Mouse (Mus musculus) liver, embryonic 14.5 days (tissue): Measurements from ENCODE around the gene Psmc3. TPM values are rescaled to one million over a fixed set of nuclear protein-coding genes. Genes with fewer than 3 reads are reported as not detected.
A peak's percentile ranks its signal among the peaks of the same experiment; 100 is the strongest.
"Not testable (repeated sequence)": the region's sequence is repeated elsewhere in the genome, so short reads cannot be mapped to it uniquely, and the experiment has no call there.

Source experiments
- ATAC-seq: fragments of 200-750 bp; cut with Nextera tagmentation; 2 replicates; pipeline ENCODE4 v1.8.0; 2017; ENCODE audit warnings: moderate number of reproducible peaks, mild to moderate bottlenecking, moderate library complexity; ENCODE audit not compliant: insufficient read depth
- DNase-seq, 3 experiments: peaks; one replicate each; pipeline ENCODE4 v3.0.0-alpha.2; 2012 to 2013; ENCODE audit warnings: low read depth in 3 of 3, low spot score in 3 of 3
- H3K27ac ChIP-seq: fragments of 300-500 bp; sonication (generic); 2 replicates; pipeline ENCODE4 v1.5.1; 2014; ENCODE audit warnings: moderate library complexity, mild to moderate bottlenecking, control low read depth, inconsistent platforms
- H3K27me3 ChIP-seq: fragments of 300-500 bp; sonication (generic); 2 replicates; pipeline ENCODE4 v1.6.1; 2014; ENCODE audit warnings: mild to moderate bottlenecking, low read length, moderate library complexity; ENCODE audit not compliant: control insufficient read depth, insufficient read depth
- H3K36me3 ChIP-seq: fragments of 300-500 bp; sonication (generic); replicated peaks from 2 replicates; pipeline ENCODE4 v1.6.1; 2014; ENCODE audit warnings: low read depth; ENCODE audit not compliant: control insufficient read depth, insufficient read depth
- H3K4me1 ChIP-seq, 2 experiments: fragments of 200-500 bp in 1 of 2; fragments of 300-500 bp in 1 of 2; sonication (generic) in 1 of 2; replicated peaks; 2 replicates each; pipeline ENCODE4 v1.6.1; 2012 to 2014; ENCODE audit warnings: antibody characterized with exemption in 1 of 2, inconsistent platforms in 1 of 2, low read length in 1 of 2; ENCODE audit not compliant: control insufficient read depth in 2 of 2, insufficient read depth in 2 of 2
- H3K4me2 ChIP-seq: fragments of 300-500 bp; sonication (generic); 2 replicates; pipeline ENCODE4 v1.6.1; 2014; ENCODE audit warnings: low read depth, mild to moderate bottlenecking, control low read depth, moderate library complexity
- H3K4me3 ChIP-seq, 2 experiments: fragments of 200-500 bp in 1 of 2; fragments of 300-500 bp in 1 of 2; sonication (generic) in 1 of 2; 2 replicates each; pipeline ENCODE4 v1.5.1; 2012 to 2014; ENCODE audit warnings: low read depth in 2 of 2, low read length in 2 of 2, mild to moderate bottlenecking in 2 of 2, control low read depth in 1 of 2, inconsistent platforms in 1 of 2, moderate library complexity in 1 of 2; ENCODE audit not compliant: insufficient read depth in 1 of 2
- H3K9ac ChIP-seq: fragments of 300-500 bp; sonication (generic); replicated peaks from 2 replicates; pipeline ENCODE4 v1.6.1; 2014; ENCODE audit warnings: mild to moderate bottlenecking, control low read depth, moderate library complexity
- H3K9me3 ChIP-seq: fragments of 300-500 bp; sonication (generic); 2 replicates; pipeline ENCODE4 v1.6.1; 2016; ENCODE audit warnings: low read length, mixed read lengths; ENCODE audit not compliant: control insufficient read depth
- CTCF ChIP-seq: IDR thresholded peaks from 2 replicates; pipeline ENCODE4 v1.5.1; 2016; ENCODE audit warnings: antibody characterized with exemption, low read depth, control low read depth
- EP300 ChIP-seq: IDR thresholded peaks from 2 replicates; pipeline ENCODE4 v1.6.1; 2016; ENCODE audit warnings: antibody characterized with exemption, low read depth
- WGBS: fragments of 180-500 bp; shearing (Covaris S2); extraction: QIAGEN DNeasy Blood & Tissue Kit; methylation state at CpG from one replicate; pipeline ENCODE4 v1.1.7; 2014; ENCODE audit not compliant: insufficient replicate concordance; 5-methylcytosine and 5-hydroxymethylcytosine counted together
- polyA plus RNA-seq, 2 experiments: library from polyadenylated mRNA; depleted of rRNA in 1 of 2; stranded (reverse) in 1 of 2; unstranded in 1 of 2; fragments of >200 nt; fragmentation: Nextera tagmentation in 1 of 2; extraction: Ambion mirVana in 1 of 2; gene quantifications; 2 replicates each; pipeline versions ENCODE4 v1.2.1 to v1.2.3; 2012 to 2014

The Psmc3 gene
- polyA plus RNA-seq, 2 experiments, result 126 to 174 TPM

DNA sequence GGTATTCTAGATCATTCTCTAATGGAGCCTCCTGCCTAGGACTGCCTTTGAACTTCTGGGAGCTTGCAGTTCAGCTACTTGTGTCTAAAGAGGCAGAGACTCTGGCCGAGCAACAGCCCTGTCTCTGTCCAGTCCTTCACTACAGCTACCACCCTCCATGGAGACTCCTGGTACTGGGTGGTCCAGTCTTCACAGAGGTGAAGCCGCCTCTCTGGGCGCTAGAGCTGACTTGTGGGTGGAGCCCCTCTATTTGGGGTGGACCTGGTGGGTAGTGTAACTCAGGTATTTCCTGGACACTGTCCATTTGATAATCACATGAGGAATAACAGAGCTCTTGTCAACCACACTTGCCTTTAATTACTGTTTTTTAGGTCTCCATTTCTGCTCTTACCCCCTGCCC is 33.9 kb upstream of the Psmc3 start:
- Histone ChIP-seq H3K36me3 (peaks cover 32% of the 10 kb centered on the region), H3K9ac (no peak overlapping the region), H3K27me3 (no peaks in the 10 kb centered on the region), H3K4me1 (peaks cover 7 to 12% of the 10 kb centered on the region in 2 experiments), H3K4me2 (no peak overlapping the region), H3K4me3 (no peak overlapping the region), H3K27ac (no peak overlapping the region), H3K9me3 (no peaks in the 10 kb centered on the region)
- WGBS, result 78% methylated on average over 3 of the region's 3 CpGs
- ATAC-seq (no peak), DNase-seq (no peak)
- TF ChIP-seq CTCF, result no peak
- TF ChIP-seq EP300, result no peak

DNA sequence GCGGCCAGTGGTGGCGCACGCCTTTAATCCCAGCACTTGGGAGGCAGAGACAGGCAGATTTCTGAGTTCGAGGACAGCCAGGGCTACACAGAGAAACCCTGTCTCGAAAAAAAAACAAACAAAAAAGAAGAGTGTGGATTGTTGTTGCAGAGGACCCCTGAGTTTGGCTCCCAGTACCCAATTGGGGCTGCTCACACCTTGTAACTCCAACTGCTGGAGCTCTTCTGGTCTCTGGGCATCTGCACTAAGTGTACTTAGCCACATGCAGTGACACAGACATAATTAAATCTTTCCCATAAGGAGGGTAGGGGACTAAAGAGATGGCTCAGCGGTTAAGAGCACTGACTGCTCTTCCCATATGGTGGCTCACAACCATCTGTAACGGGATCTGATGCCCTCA is 31.5 kb upstream of the Psmc3 start:
- DNase-seq, H3K4me2 ChIP-seq: not testable (repeated sequence)
- peaks cover 23% of the 10 kb centered on the region for H3K36me3 ChIP-seq

DNA sequence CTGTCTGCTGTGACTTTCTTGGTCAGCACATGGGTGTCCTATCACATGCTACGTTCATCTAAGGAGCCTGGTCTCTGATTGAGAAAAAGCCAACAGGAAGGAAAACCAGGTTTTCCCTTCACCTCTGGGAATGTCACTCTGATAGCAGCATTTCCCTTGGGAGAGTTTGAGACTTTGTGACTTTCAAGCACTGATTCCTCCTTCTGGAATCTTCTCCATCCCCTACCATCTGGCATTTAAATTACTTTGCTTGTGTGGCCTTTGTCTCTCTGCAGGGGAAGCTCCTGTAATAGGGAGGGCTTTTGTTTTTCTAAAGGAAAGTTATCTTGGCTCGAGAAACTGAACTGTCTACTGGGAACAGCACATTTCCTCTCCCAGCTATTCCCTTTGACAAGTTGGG is 30.7 kb upstream of the Psmc3 start:
- Histone ChIP-seq H3K4me2 (no peak overlapping the region), H3K27ac (no peak overlapping the region; the same call in 1 of the 2 replicates), H3K9me3 (no peaks in the 10 kb centered on the region), H3K4me1 (peaks cover 28 to 32% of the 10 kb centered on the region in 2 experiments), H3K9ac (no peak overlapping the region), H3K4me3 (no peak overlapping the region), H3K27me3 (no peaks in the 10 kb centered on the region), H3K36me3 (peaks cover 19% of the 10 kb centered on the region)
- ATAC-seq, result no peak
- TF ChIP-seq EP300 (no peak), CTCF (no peak)
- DNase-seq, result no peak
- 64% methylated on average over 2 of the region's 2 CpGs for WGBS

More for the DNA sequence above, 31.5 kb upstream of the Psmc3 start:
- not testable (repeated sequence) for H3K4me3 ChIP-seq, H3K27me3 ChIP-seq, H3K27ac ChIP-seq, ATAC-seq, H3K9ac ChIP-seq, H3K9me3 ChIP-seq
- peaks cover 25 to 26% of the 10 kb centered on the region in 2 experiments for H3K4me1 ChIP-seq
- 91% methylated on average over 7 of the region's 7 CpGs for WGBS

DNA sequence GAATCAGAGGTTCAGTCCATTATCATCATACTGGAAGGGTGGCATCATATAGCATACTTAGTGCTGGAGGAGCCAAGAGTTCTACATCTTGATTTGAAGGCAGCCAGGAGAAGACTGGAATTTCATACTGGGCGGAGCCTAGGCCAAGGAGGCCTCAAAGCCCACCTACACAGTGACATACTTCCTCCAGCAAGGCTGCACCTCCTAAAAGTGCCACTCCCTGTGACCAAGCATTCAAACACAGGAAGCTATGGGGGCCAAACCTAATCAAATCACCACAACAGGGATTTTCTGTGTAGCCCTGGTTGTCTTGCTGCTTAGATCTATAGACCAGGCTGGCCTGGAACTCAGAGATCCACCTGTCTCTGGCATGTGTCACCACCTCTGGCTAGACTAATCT is 29.9 kb upstream of the Psmc3 start:
- H3K4me2 ChIP-seq, result 0 out of 2 replicates have a peak overlapping the region, but pooled peaks have one; percentile 82
- H3K27ac ChIP-seq, result peak overlapping the region; percentile 33
- peaks cover 36 to 39% of the 10 kb centered on the region in 2 experiments for H3K4me1 ChIP-seq
- WGBS, result 79% methylated on average over 1 of the region's 1 CpGs
- peaks cover 19% of the 10 kb centered on the region for H3K36me3 ChIP-seq
- no peaks in the 10 kb centered on the region for H3K27me3 ChIP-seq
- no peak overlapping the region for H3K9ac ChIP-seq
- H3K9me3 ChIP-seq, result no peaks in the 10 kb centered on the region
- ATAC-seq (0 out of 2 replicates have a peak, but pooled peaks have one; percentile 11), DNase-seq (peak in 1 of 3 experiments; percentile 49)
- TF ChIP-seq EP300 (no peak), CTCF (no peak)
- no peak overlapping the region for H3K4me3 ChIP-seq

DNA sequence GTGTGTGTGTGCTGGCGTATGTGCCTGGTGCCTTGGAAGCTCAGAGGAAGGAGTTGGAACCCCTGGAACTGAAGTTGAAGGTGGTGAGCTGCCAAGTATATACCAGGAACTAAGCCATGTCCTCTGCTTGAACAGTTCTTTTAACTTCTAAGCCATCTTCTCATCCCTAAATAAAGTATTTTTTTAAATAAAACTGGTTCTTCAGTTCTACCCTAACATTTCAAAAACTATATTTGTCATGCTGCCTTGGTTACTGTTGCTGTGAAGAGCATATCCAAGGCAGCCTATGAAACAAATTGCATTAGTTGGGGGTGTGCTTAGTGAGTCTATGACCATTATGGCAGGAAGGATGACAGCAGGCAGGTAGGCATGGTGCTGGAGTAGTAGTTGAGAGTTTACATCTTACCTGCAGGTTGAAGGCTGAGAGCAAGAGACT is 28.7 kb upstream of the Psmc3 start:
- Histone ChIP-seq H3K4me2 (peak overlapping the region; percentile 82), H3K36me3 (peaks cover 16% of the 10 kb centered on the region), H3K4me1 (peaks cover 39 to 40% of the 10 kb centered on the region in 2 experiments), H3K9me3 (no peaks in the 10 kb centered on the region), H3K4me3 (peak overlapping the region; percentile 49 to 59), H3K9ac (peak overlapping the region; percentile 63), H3K27me3 (no peaks in the 10 kb centered on the region), H3K27ac (peak overlapping the region; percentile 41)
- WGBS, result 91% methylated on average over 1 of the region's 1 CpGs
- DNase-seq (no peak), ATAC-seq (no peak)
- no peak for TF ChIP-seq CTCF
- TF ChIP-seq EP300, result no peak
